24 mouse cellular contexts compared by ENCODE assay signal in genomic region chr2:12331962-12332361, GRCm38 (mm10). TPM values are rescaled to one million over a fixed set of nuclear protein-coding genes. Genes with fewer than 3 reads are reported as not detected.
DNase-seq lines count a peak whose midpoint lies in the region; ATAC-seq and TF ChIP-seq lines count a peak whose summit lies in the region.
"Had no signal": no experiment of that assay in that cellular context is flagged by ENCODE, and none has a peak within 500 bp of the region (broad histone marks: within the 10 kb centered on the region; RNA-seq: fewer than 3 reads in every experiment).

No protein-coding gene starts in this region.

- no peak overlapping the region for H3K9ac ChIP-seq in forebrain, embryonic 16.5 days (replicated peaks; ENCODE audit: low read depth, low read length)
- H3K9ac ChIP-seq in forebrain, embryonic 15.5 days (replicated peaks): no peak overlapping the region
- H3K9ac ChIP-seq: heart, embryonic 13.5 days; hindbrain, embryonic 12.5 days had no signal

- peaks cover 20% of the 10 kb centered on the region for H3K4me1 ChIP-seq in forebrain, embryonic 16.5 days (replicated peaks; ENCODE audit: control insufficient read depth, insufficient read depth, low read length)
- peaks cover 27% of the 10 kb centered on the region for H3K4me1 ChIP-seq in forebrain, embryonic 15.5 days

- H3K4me3 ChIP-seq in forebrain, embryonic 16.5 days (replicated peaks; ENCODE audit: low read length): no peak overlapping the region
- H3K4me3 ChIP-seq in forebrain, embryonic 15.5 days: no peak overlapping the region
- H3K4me3 ChIP-seq in layer of hippocampus, adult 2 months: no peak overlapping the region
- H3K4me3 ChIP-seq: embryonic facial prominence, embryonic 10.5 days; erythroblast, embryonic 14.5 days; gastrocnemius, adult 2 months; heart, embryonic 13.5 days; hindbrain, embryonic 12.5 days had no signal

- H3K4me2 ChIP-seq in forebrain, embryonic 16.5 days (ENCODE audit: low read length): no peak overlapping the region
- H3K4me2 ChIP-seq in forebrain, embryonic 15.5 days (replicated peaks): no peak overlapping the region
- H3K4me2 ChIP-seq: heart, embryonic 13.5 days; hindbrain, embryonic 12.5 days had no signal

- no peaks in the 10 kb centered on the region for H3K36me3 ChIP-seq in forebrain, embryonic 16.5 days (ENCODE audit: control insufficient read depth, insufficient read depth)
- H3K36me3 ChIP-seq in forebrain, embryonic 15.5 days: no peaks in the 10 kb centered on the region
- H3K36me3 ChIP-seq: embryonic facial prominence, embryonic 10.5 days; G1E; heart, embryonic 13.5 days; hindbrain, embryonic 12.5 days had no signal

- no peak overlapping the region for H3K27ac ChIP-seq in forebrain, embryonic 16.5 days (ENCODE audit: low read length)
- no peak overlapping the region for H3K27ac ChIP-seq in forebrain, embryonic 15.5 days (replicated peaks)
- H3K27ac ChIP-seq in layer of hippocampus, adult 2 months: peak overlapping the region; percentile 87
- H3K27ac ChIP-seq: embryonic facial prominence, embryonic 10.5 days; gastrocnemius, adult 2 months; heart, embryonic 13.5 days; hindbrain, embryonic 12.5 days had no signal

- TF ChIP-seq CTCF in layer of hippocampus, adult 2 months (conservative IDR thresholded peaks at IDR 0.05): no peak

- peak; percentile 25 to 82 for DNase-seq in layer of hippocampus, adult 18-20 months (ENCODE audit: low spot score in 2 of 2)
- no peak for DNase-seq in layer of hippocampus, postnatal 25 days (ENCODE audit: extremely low spot score in 1 of 2, low spot score in 1 of 2)
- peak; percentile 65 to 66 for DNase-seq in layer of hippocampus, adult 2 months (ENCODE audit: low spot score in 2 of 2)
- no peak for DNase-seq in cerebellum, postnatal 4 days (ENCODE audit: low spot score in 2 of 2)
- no peak for DNase-seq in embryo, embryonic 9.5 days (ENCODE audit: extremely low spot score)
- DNase-seq: adrenal gland, adult 8-10 months; adrenal gland, postnatal 36 days; B cell, adult 2 months; cerebellum, adult 11-12 months; cerebellum, adult 9-10 months; cerebellum, postnatal 25 days; gastrocnemius, adult 2 months; gastrocnemius, postnatal 25 days; heart, postnatal 4 days had no signal

- no peaks in the 10 kb centered on the region for H3K27me3 ChIP-seq in forebrain, embryonic 16.5 days (replicated peaks; ENCODE audit: control insufficient read depth, insufficient read depth, low read length)
- H3K27me3 ChIP-seq in forebrain, embryonic 15.5 days: no peaks in the 10 kb centered on the region
- H3K27me3 ChIP-seq: heart, embryonic 13.5 days; hindbrain, embryonic 12.5 days had no signal

- ATAC-seq in forebrain, embryonic 16.5 days: peak; percentile 16; the same call in 1 of the 2 replicates
- no peak for ATAC-seq in forebrain, embryonic 15.5 days (replicated peaks)
- ATAC-seq: CD4-positive, CD25-positive, alpha-beta regulatory T cell, adult 4 months; hindbrain, embryonic 16.5 days; inflammation-experienced regulatory T-cells, adult 6 months had no signal

- WGBS in forebrain, embryonic 16.5 days: 58% methylated on average over 2 of the region's 2 CpGs
- 54% methylated on average over 2 of the region's 2 CpGs for WGBS in forebrain, embryonic 15.5 days

- H3K9me3 ChIP-seq in forebrain, embryonic 16.5 days (ENCODE audit: control insufficient read depth, low read length): no peaks in the 10 kb centered on the region
- no peaks in the 10 kb centered on the region for H3K9me3 ChIP-seq in forebrain, embryonic 15.5 days
- H3K9me3 ChIP-seq: embryonic facial prominence, embryonic 10.5 days; G1E; heart, embryonic 13.5 days; hindbrain, embryonic 12.5 days had no signal

RNA-seq across cellular contexts. Expression of gene Itga8, which starts 30.2 kb away (rescaled TPM):
- polyA plus RNA-seq in forebrain, embryonic 16.5 days (2015; fragmentation: Nextera tagmentation; extraction: Ambion mirVana): 2.2 and 2.4 TPM in 2 replicates
- polyA plus RNA-seq in forebrain, embryonic 15.5 days (2015; fragmentation: Nextera tagmentation; extraction: Ambion mirVana): 2.3 and 2.5 TPM in 2 replicates
- 10 to 100 TPM; 20.1 to 23.8 TPM for total RNA-seq in layer of hippocampus, adult 18-20 months (2021)
- 10 to 100 TPM; 15.9 to 30.4 TPM for total RNA-seq in layer of hippocampus, postnatal 25 days (2021)
- total RNA-seq in layer of hippocampus, adult 2 months (2021): 10 to 100 TPM; 24.4 to 28.5 TPM
- polyA plus RNA-seq: CD4-positive, CD25-positive, alpha-beta regulatory T cell, adult 4 months; erythroblast, embryonic 14.5 days; G1E; inflammation-experienced regulatory T-cells, adult 6 months had no signal

Comparison
In these comparisons a context has a peak if more than half of its experiments do, and no peak if none do; other contexts are left out.
1. DNase-seq: peak in layer of hippocampus, adult 18-20 months (2 of 2) and layer of hippocampus, adult 2 months (2 of 2); none in layer of hippocampus, postnatal 25 days (0 of 2), cerebellum, postnatal 4 days (0 of 2) and embryo, embryonic 9.5 days (single experiment).